Mouse (Mus musculus): ENCODE measurements at regions not wholly inside any gene's neighbourhood (a gene's known extent, or its start where the extent isn't known, plus 50 kb on each side); places are given as distances from the start of the nearest gene placed in this dataset.
A peak's percentile ranks its signal among the peaks of the same experiment; 100 is the strongest.

- H3K36me3 ChIP-seq: no peaks in the 10 kb centered on the region
- H3K4me2 ChIP-seq: no peak overlapping the region
- H3K27me3 ChIP-seq: no peaks in the 10 kb centered on the region
- H3K9ac ChIP-seq: no peak overlapping the region
- H3K9me3 ChIP-seq: no peaks in the 10 kb centered on the region
- 49% methylated on average over 9 of the region's 9 CpGs for WGBS
- no peak for ATAC-seq (ENCODE audit: low read depth)
- H3K4me3 ChIP-seq: no peak overlapping the region
- H3K27ac ChIP-seq (replicated peaks): no peak overlapping the region
- H3K4me1 ChIP-seq (replicated peaks): peaks cover 21% of the 10 kb centered on the region
Measured at GRCm38 (mm10) chr8:116196623-116197184, 308.1 kb upstream of the Dynlrb2 start.

- Histone ChIP-seq H3K9me3 (no peaks in the 10 kb centered on the region), H3K4me3 (no peak overlapping the region), H3K4me1 (replicated peaks) (peaks cover 15% of the 10 kb centered on the region), H3K36me3 (no peaks in the 10 kb centered on the region), H3K27ac (replicated peaks) (no peak overlapping the region), H3K4me2 (no peak overlapping the region), H3K27me3 (no peaks in the 10 kb centered on the region), H3K9ac (no peak overlapping the region)
- 7% methylated on average over 3 of the region's 3 CpGs for WGBS
- no peak for ATAC-seq (ENCODE audit: low read depth)
Measured at GRCm38 (mm10) chr8:116192096-116192495, 312.7 kb upstream of the Dynlrb2 start.

GRCm38 (mm10) chr8:116185206-116185605, 319.6 kb upstream of the Dynlrb2 start:
- no peaks in the 10 kb centered on the region for H3K36me3 ChIP-seq
- no peaks in the 10 kb centered on the region for H3K4me1 ChIP-seq (replicated peaks)
- WGBS: 89% methylated on average over 7 of the region's 7 CpGs
- no peak overlapping the region for H3K27ac ChIP-seq (replicated peaks)
- H3K27me3 ChIP-seq: peaks cover 3% of the 10 kb centered on the region; the same call in 1 of the 2 replicates
- no peak overlapping the region for H3K4me3 ChIP-seq
- no peak overlapping the region for H3K9ac ChIP-seq
- ATAC-seq (ENCODE audit: low read depth): no peak
- H3K9me3 ChIP-seq: no peaks in the 10 kb centered on the region
- no peak overlapping the region for H3K4me2 ChIP-seq

- ATAC-seq (ENCODE audit: low read depth): no peak
- H3K36me3 ChIP-seq: no peaks in the 10 kb centered on the region
- no peak overlapping the region for H3K4me3 ChIP-seq
- no peak overlapping the region for H3K27ac ChIP-seq (replicated peaks)
- H3K27me3 ChIP-seq: peaks cover 3% of the 10 kb centered on the region; the same call in 1 of the 2 replicates
- no peak overlapping the region for H3K4me2 ChIP-seq
- H3K9me3 ChIP-seq: no peaks in the 10 kb centered on the region
- no peak overlapping the region for H3K9ac ChIP-seq
- WGBS: 85% methylated on average over 8 of the region's 8 CpGs
- no peaks in the 10 kb centered on the region for H3K4me1 ChIP-seq (replicated peaks)
Measured at GRCm38 (mm10) chr8:116184241-116184640, 320.5 kb upstream of the Dynlrb2 start.

- H3K4me2 ChIP-seq: no peak overlapping the region
- H3K4me1 ChIP-seq (replicated peaks): no peaks in the 10 kb centered on the region
- H3K9ac ChIP-seq: no peak overlapping the region
- no peaks in the 10 kb centered on the region for H3K36me3 ChIP-seq
- H3K27me3 ChIP-seq: no peaks in the 10 kb centered on the region
- no peak overlapping the region for H3K27ac ChIP-seq (replicated peaks)
- H3K9me3 ChIP-seq: no peaks in the 10 kb centered on the region
- ATAC-seq (ENCODE audit: low read depth): no peak
- WGBS: 75% methylated on average over 2 of the region's 2 CpGs
- no peak overlapping the region for H3K4me3 ChIP-seq
Measured at GRCm38 (mm10) chr8:116177946-116178345, 326.8 kb upstream of the Dynlrb2 start.

GRCm38 (mm10) chr8:116174891-116175290, 329.9 kb upstream of the Dynlrb2 start:
- Histone ChIP-seq H3K36me3 (no peaks in the 10 kb centered on the region), H3K4me1 (replicated peaks) (no peaks in the 10 kb centered on the region), H3K4me3 (no peak overlapping the region), H3K4me2 (no peak overlapping the region), H3K9me3 (no peaks in the 10 kb centered on the region), H3K27ac (replicated peaks) (no peak overlapping the region), H3K9ac (no peak overlapping the region), H3K27me3 (no peaks in the 10 kb centered on the region)
- WGBS: 63% methylated on average over 3 of the region's 3 CpGs
- no peak for ATAC-seq (ENCODE audit: low read depth)

- H3K36me3 ChIP-seq: no peaks in the 10 kb centered on the region
- H3K4me2 ChIP-seq: no peak overlapping the region
- H3K4me1 ChIP-seq (replicated peaks): no peaks in the 10 kb centered on the region
- H3K4me3 ChIP-seq: no peak overlapping the region
- no peaks in the 10 kb centered on the region for H3K27me3 ChIP-seq
- no peak overlapping the region for H3K27ac ChIP-seq (replicated peaks)
- WGBS: 79% methylated on average over 1 of the region's 1 CpGs
- H3K9me3 ChIP-seq: no peaks in the 10 kb centered on the region
- H3K9ac ChIP-seq: no peak overlapping the region
- ATAC-seq (ENCODE audit: low read depth): no peak
Measured at GRCm38 (mm10) chr8:116173961-116174360, 330.8 kb upstream of the Dynlrb2 start.

GRCm38 (mm10) chr8:116167874-116168273, 336.9 kb upstream of the Dynlrb2 start:
- H3K36me3 ChIP-seq: no peaks in the 10 kb centered on the region
- ATAC-seq (ENCODE audit: low read depth): no peak
- no peak overlapping the region for H3K27ac ChIP-seq (replicated peaks)
- H3K9me3 ChIP-seq: no peaks in the 10 kb centered on the region
- H3K27me3 ChIP-seq: no peaks in the 10 kb centered on the region
- WGBS: 47% methylated on average over 4 of the region's 4 CpGs
- no peak overlapping the region for H3K4me3 ChIP-seq
- peaks cover 27% of the 10 kb centered on the region for H3K4me1 ChIP-seq (replicated peaks)
- H3K4me2 ChIP-seq: no peak overlapping the region
- no peak overlapping the region for H3K9ac ChIP-seq

- H3K27me3 ChIP-seq: no peaks in the 10 kb centered on the region
- H3K4me3 ChIP-seq: no peak overlapping the region
- ATAC-seq (ENCODE audit: low read depth): peak; percentile 82
- H3K4me1 ChIP-seq (replicated peaks): peaks cover 27% of the 10 kb centered on the region
- H3K27ac ChIP-seq (replicated peaks): peak overlapping the region; percentile 55
- H3K9ac ChIP-seq: no peak overlapping the region
- H3K9me3 ChIP-seq: no peaks in the 10 kb centered on the region
- no peaks in the 10 kb centered on the region for H3K36me3 ChIP-seq
- WGBS: 4% methylated on average over 8 of the region's 8 CpGs
- peak overlapping the region; percentile 11; the same call in 1 of the 2 replicates for H3K4me2 ChIP-seq
Measured at GRCm38 (mm10) chr8:116164989-116165299, 339.8 kb upstream of the Dynlrb2 start.

- peaks cover 27% of the 10 kb centered on the region for H3K4me1 ChIP-seq (replicated peaks)
- H3K4me3 ChIP-seq: no peak overlapping the region
- no peaks in the 10 kb centered on the region for H3K9me3 ChIP-seq
- 16% methylated on average over 5 of the region's 5 CpGs for WGBS
- H3K36me3 ChIP-seq: no peaks in the 10 kb centered on the region
- H3K27me3 ChIP-seq: no peaks in the 10 kb centered on the region
- H3K4me2 ChIP-seq: peak overlapping the region; percentile 11; the same call in 1 of the 2 replicates
- H3K9ac ChIP-seq: no peak overlapping the region
- peak; percentile 56 for ATAC-seq (ENCODE audit: low read depth)
- H3K27ac ChIP-seq (replicated peaks): peak overlapping the region; percentile 62
Measured at GRCm38 (mm10) chr8:116164190-116164988, 340.4 kb upstream of the Dynlrb2 start.

- Histone ChIP-seq H3K9me3 (no peaks in the 10 kb centered on the region), H3K4me3 (no peak overlapping the region), H3K27me3 (no peaks in the 10 kb centered on the region), H3K9ac (no peak overlapping the region), H3K27ac (replicated peaks) (no peak overlapping the region), H3K4me2 (no peak overlapping the region), H3K36me3 (no peaks in the 10 kb centered on the region), H3K4me1 (replicated peaks) (peaks cover 25% of the 10 kb centered on the region)
- WGBS: 63% methylated on average over 5 of the region's 5 CpGs
- no peak for ATAC-seq (ENCODE audit: low read depth)
Measured at GRCm38 (mm10) chr8:116160932-116161331, 343.8 kb upstream of the Dynlrb2 start.

GRCm38 (mm10) chr8:116143687-116144573, 360.8 kb upstream of the Dynlrb2 start:
- H3K4me3 ChIP-seq: no peak overlapping the region
- H3K9me3 ChIP-seq: no peaks in the 10 kb centered on the region
- H3K4me2 ChIP-seq: no peak overlapping the region
- H3K9ac ChIP-seq: no peak overlapping the region
- H3K27ac ChIP-seq (replicated peaks): no peak overlapping the region
- no peaks in the 10 kb centered on the region for H3K27me3 ChIP-seq
- peaks cover 5% of the 10 kb centered on the region; the same call in 1 of the 2 replicates for H3K4me1 ChIP-seq (replicated peaks)
- no peaks in the 10 kb centered on the region for H3K36me3 ChIP-seq
- ATAC-seq (ENCODE audit: low read depth): no peak
- WGBS: 43% methylated on average over 13 of the region's 13 CpGs

All from neural tube, embryonic 13.5 days (tissue).